Mouse (Mus musculus) kidney, embryonic 14.5 days (tissue): ENCODE measurements at regions not wholly inside any gene's neighbourhood (a gene's known extent, or its start where the extent isn't known, plus 50 kb on each side); places are given as distances from the start of the nearest gene placed in this dataset.
A peak's percentile ranks its signal among the peaks of the same experiment; 100 is the strongest.

Experiments used
- ATAC-seq: fragments of 200-750 bp; cut with Nextera tagmentation; 2 replicates; pipeline ENCODE4 v1.8.0; 2017; ENCODE audit warnings: moderate number of reproducible peaks, mild to moderate bottlenecking, moderate TSS enrichment, moderate library complexity; ENCODE audit not compliant: low FRiP score, low TSS enrichment
- H3K27ac ChIP-seq: fragments of 300-500 bp; sonication (generic); 2 replicates; pipeline ENCODE4 v1.5.1; 2014; ENCODE audit warnings: low read depth, mild to moderate bottlenecking, low read length, moderate library complexity, mixed read lengths
- H3K27me3 ChIP-seq: fragments of 300-500 bp; sonication (generic); 2 replicates; pipeline ENCODE4 v1.6.1; 2014; ENCODE audit warnings: mild to moderate bottlenecking, low read length; ENCODE audit not compliant: control insufficient read depth, insufficient read depth
- H3K36me3 ChIP-seq: fragments of 300-500 bp; sonication (generic); 2 replicates; pipeline ENCODE4 v1.6.1; 2014; ENCODE audit warnings: low read length, mixed read lengths; ENCODE audit not compliant: control insufficient read depth, insufficient read depth
- H3K4me1 ChIP-seq: fragments of 300-500 bp; sonication (generic); 2 replicates; pipeline ENCODE4 v1.6.1; 2014; ENCODE audit warnings: low read length, mixed read lengths; ENCODE audit not compliant: control insufficient read depth, insufficient read depth
- H3K4me2 ChIP-seq: fragments of 300-500 bp; sonication (generic); replicated peaks from 2 replicates; pipeline ENCODE4 v1.6.1; 2014; ENCODE audit warnings: low read depth, mild to moderate bottlenecking, low read length
- H3K4me3 ChIP-seq: fragments of 300-500 bp; sonication (generic); 2 replicates; pipeline ENCODE4 v1.5.1; 2014; ENCODE audit warnings: mild to moderate bottlenecking, low read length
- H3K9ac ChIP-seq: fragments of 300-500 bp; sonication (generic); 2 replicates; pipeline ENCODE4 v1.6.1; 2014; ENCODE audit warnings: low read depth, mild to moderate bottlenecking, low read length, moderate library complexity
- H3K9me3 ChIP-seq: fragments of 300-500 bp; sonication (generic); 2 replicates; pipeline ENCODE4 v1.6.1; 2016; ENCODE audit warnings: low read length; ENCODE audit not compliant: control insufficient read depth
- WGBS: fragments of 180-500 bp; shearing (Covaris S2); extraction: QIAGEN DNeasy Blood & Tissue Kit; methylation state at CpG from one replicate; pipeline ENCODE4 v1.1.7; 2014; 5-methylcytosine and 5-hydroxymethylcytosine counted together

- Histone ChIP-seq H3K36me3 (no peaks in the 10 kb centered on the region), H3K27me3 (no peaks in the 10 kb centered on the region), H3K27ac (no peak overlapping the region), H3K9ac (no peak overlapping the region), H3K4me1 (no peaks in the 10 kb centered on the region), H3K4me2 (no peak overlapping the region), H3K9me3 (no peaks in the 10 kb centered on the region), H3K4me3 (no peak overlapping the region)
- WGBS = 83% methylated on average over 6 of the region's 6 CpGs
- no peak for ATAC-seq
Observed at GRCm38 (mm10) chr14:72234234-72235075, 257.2 kb downstream of the Gm9195 start.

DNA sequence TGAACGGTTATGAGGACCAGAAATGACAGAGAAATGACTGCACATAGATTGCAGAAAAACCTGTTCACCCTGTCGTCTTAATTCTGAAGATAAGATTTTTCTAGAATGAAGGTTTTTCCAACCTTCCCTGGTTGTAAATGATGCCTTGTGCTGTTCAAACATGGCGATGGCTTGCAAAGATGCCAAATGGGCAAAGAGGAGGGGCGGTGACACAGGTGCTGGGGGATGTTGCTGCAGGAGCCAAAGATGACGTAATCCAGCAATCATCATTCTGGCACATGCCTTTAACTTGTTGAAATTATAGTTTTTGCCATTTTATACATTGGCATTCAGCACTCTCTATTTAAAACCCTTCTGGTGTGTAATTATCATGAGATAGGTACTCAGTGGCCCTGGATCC is 263.8 kb downstream of the Gm9195 start:
- Histone ChIP-seq H3K9ac (no peak overlapping the region), H3K4me3 (no peak overlapping the region), H3K27ac (no peak overlapping the region), H3K4me1 (no peaks in the 10 kb centered on the region), H3K36me3 (no peaks in the 10 kb centered on the region), H3K27me3 (no peaks in the 10 kb centered on the region), H3K9me3 (no peaks in the 10 kb centered on the region), H3K4me2 (no peak overlapping the region)
- 82% methylated on average over 5 of the region's 5 CpGs for WGBS
- no peak for ATAC-seq

DNA sequence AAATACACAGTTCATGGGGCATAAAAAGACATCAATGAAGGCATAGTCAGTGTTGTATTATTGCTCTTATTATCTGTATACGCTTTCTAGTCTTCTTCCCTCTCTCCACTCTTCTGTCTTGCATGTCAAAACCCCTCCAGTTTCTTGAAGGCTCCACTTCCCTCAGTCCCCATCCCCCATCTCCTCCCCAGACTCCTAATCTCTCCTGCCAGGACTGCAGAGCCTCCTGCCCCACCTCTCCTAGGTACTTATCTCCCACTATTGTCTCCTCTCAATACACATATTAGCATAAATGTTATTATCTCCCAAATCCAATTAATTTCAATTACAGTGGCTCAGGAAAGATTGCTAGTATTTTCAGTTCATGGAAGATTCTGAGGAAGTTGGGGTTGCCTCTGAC is 264.2 kb downstream of the Gm9195 start:
- no peaks in the 10 kb centered on the region for H3K4me1 ChIP-seq
- H3K36me3 ChIP-seq = no peaks in the 10 kb centered on the region
- H3K9me3 ChIP-seq = no peaks in the 10 kb centered on the region
- H3K4me2 ChIP-seq = no peak overlapping the region
- 83% methylated on average over 1 of the region's 1 CpGs for WGBS
- no peak for ATAC-seq
- H3K27me3 ChIP-seq = no peaks in the 10 kb centered on the region
- H3K27ac ChIP-seq = no peak overlapping the region
- no peak overlapping the region for H3K4me3 ChIP-seq
- H3K9ac ChIP-seq = no peak overlapping the region

DNA sequence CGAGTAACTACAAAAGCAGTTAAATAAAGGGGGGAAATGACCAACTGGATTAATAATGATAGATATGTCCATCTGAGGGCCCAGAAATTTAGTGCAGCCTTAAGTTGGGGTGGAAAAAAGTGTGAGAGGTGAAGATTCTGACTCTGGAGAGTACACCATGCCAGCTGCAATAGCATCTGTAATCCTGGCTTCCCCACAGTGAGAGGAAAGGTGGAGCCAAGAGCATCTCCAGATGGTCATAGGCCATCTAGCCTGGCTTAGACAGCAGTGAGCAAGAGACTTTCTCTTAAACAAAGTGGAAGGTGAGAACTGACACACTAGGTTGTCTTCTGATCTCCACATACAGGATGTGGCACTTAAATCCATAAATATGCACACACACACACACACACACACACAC is 264.7 kb downstream of the Gm9195 start:
- no peak overlapping the region for H3K4me2 ChIP-seq
- 75% methylated on average over 1 of the region's 1 CpGs for WGBS
- no peaks in the 10 kb centered on the region for H3K4me1 ChIP-seq
- no peaks in the 10 kb centered on the region for H3K27me3 ChIP-seq
- no peak for ATAC-seq
- H3K36me3 ChIP-seq = no peaks in the 10 kb centered on the region
- H3K9ac ChIP-seq = no peak overlapping the region
- H3K4me3 ChIP-seq = no peak overlapping the region
- H3K27ac ChIP-seq = no peak overlapping the region
- H3K9me3 ChIP-seq = no peaks in the 10 kb centered on the region

DNA sequence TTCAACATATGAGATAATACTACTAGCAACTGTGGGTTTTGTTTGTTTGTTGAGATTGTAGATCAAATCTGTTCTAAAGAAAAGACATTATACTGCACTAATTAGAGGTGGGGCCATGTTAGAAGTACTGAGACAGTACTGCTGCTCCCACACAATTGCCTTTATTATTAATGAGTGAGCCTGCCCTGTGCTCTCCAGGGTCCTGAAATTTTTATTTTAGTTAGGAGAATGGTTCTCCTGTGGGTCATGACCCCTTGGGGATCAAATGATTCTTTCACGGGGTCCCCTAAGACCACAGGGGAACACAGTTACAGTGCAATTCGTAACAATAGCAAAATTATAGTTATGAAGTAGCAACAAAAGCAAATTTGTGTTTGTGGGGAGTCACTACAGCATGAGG is 268.8 kb downstream of the Gm9195 start:
- Histone ChIP-seq H3K9ac (no peak overlapping the region), H3K9me3 (no peaks in the 10 kb centered on the region), H3K36me3 (no peaks in the 10 kb centered on the region), H3K4me2 (no peak overlapping the region), H3K4me1 (no peaks in the 10 kb centered on the region), H3K27ac (no peak overlapping the region), H3K4me3 (no peak overlapping the region), H3K27me3 (no peaks in the 10 kb centered on the region)
- WGBS = 41% methylated on average over 2 of the region's 2 CpGs
- no peak for ATAC-seq

DNA sequence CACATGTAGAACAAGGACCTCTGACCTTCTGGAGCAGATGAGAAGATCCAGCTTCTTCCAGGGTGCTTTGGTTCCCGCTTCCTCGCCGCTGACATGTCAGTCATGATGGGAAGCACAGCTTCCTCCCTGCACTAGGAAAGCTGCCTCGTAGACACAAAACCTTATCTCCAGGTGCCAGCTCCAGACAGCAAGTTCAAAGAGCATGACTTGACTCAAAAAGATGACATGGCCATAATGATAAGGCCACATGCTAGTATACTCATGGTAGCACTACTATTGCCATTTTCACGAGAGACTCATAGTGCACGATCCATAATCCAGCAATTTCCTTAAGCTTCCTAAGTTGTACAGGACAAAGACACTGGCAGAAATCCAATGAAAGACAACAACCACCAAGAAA is 272.1 kb downstream of the Gm9195 start:
- H3K9ac ChIP-seq = no peak overlapping the region
- no peaks in the 10 kb centered on the region for H3K27me3 ChIP-seq
- WGBS = 91% methylated on average over 6 of the region's 6 CpGs
- H3K4me2 ChIP-seq = no peak overlapping the region
- H3K27ac ChIP-seq = no peak overlapping the region
- H3K36me3 ChIP-seq = no peaks in the 10 kb centered on the region
- no peaks in the 10 kb centered on the region for H3K9me3 ChIP-seq
- H3K4me3 ChIP-seq = no peak overlapping the region
- no peaks in the 10 kb centered on the region for H3K4me1 ChIP-seq
- ATAC-seq = no peak

DNA sequence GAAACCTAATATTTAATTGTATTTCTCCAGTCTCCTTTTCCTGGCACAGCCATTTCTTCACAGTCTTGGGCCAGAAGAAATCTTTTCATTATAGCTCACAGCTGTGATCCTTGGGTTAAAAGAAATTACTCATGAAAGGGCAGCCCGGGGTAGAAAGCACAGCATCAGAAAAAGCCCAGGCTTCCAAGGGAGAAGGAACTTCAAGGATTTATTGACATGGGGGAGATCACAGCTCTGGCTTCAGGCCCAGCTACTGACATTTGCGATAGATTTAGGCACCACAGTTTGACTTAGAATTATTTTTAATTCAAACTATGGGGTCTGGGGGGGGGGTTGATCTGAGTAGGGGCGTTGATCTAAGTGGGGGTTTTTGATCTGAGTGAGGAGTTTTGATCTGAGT is 291.3 kb downstream of the Gm9195 start:
- no peak overlapping the region for H3K4me3 ChIP-seq
- H3K9me3 ChIP-seq = no peaks in the 10 kb centered on the region
- WGBS = 46% methylated on average over 3 of the region's 3 CpGs
- no peaks in the 10 kb centered on the region for H3K4me1 ChIP-seq
- H3K36me3 ChIP-seq = no peaks in the 10 kb centered on the region
- ATAC-seq = peak; percentile 75
- H3K4me2 ChIP-seq = no peak overlapping the region
- peak overlapping the region; percentile 66; the same call in 1 of the 2 replicates for H3K27ac ChIP-seq
- no peaks in the 10 kb centered on the region for H3K27me3 ChIP-seq
- H3K9ac ChIP-seq = no peak overlapping the region

GRCm38 (mm10) chr14:72199900-72200299 is 291.7 kb downstream of the Gm9195 start:
- Histone ChIP-seq H3K4me3 (no peak overlapping the region), H3K27me3 (no peaks in the 10 kb centered on the region), H3K27ac (peak overlapping the region; percentile 66; the same call in 1 of the 2 replicates), H3K36me3 (no peaks in the 10 kb centered on the region), H3K9me3 (no peaks in the 10 kb centered on the region), H3K4me1 (no peaks in the 10 kb centered on the region), H3K4me2 (no peak overlapping the region), H3K9ac (no peak overlapping the region)
- ATAC-seq = peak; percentile 55; the same call in 1 of the 2 replicates

- WGBS = 49% methylated on average over 7 of the region's 7 CpGs
- H3K36me3 ChIP-seq = no peaks in the 10 kb centered on the region
- H3K9me3 ChIP-seq = no peaks in the 10 kb centered on the region
- no peaks in the 10 kb centered on the region for H3K27me3 ChIP-seq
- no peaks in the 10 kb centered on the region for H3K4me1 ChIP-seq
- H3K27ac ChIP-seq = no peak overlapping the region
- H3K4me2 ChIP-seq = no peak overlapping the region
- no peak for ATAC-seq
- no peak overlapping the region for H3K9ac ChIP-seq
- no peak overlapping the region for H3K4me3 ChIP-seq
Observed at GRCm38 (mm10) chr14:72197972-72198371, 293.7 kb downstream of the Gm9195 start.
